In the genomic region with DNA sequence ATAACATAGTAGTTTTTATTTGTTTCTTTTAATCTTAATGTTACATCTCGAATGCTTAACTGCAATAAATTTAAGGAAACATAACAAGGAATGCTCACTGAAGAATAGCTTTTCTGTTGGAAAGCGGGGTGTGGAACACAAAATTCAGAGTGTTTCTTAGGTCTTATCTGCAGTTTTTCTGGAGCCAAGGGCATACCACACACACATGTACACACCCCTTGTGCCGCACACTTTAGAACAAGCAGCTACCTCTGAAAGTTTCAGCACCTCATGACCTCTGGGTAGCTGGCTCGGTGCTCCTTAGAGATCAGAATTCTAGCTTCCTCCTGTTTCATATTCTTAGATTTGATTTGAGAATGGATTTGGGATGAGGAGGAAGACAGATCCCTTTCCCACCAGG, we compare ENCODE assay signal across 11 mouse cellular contexts. TPM values are rescaled to one million over a fixed set of nuclear protein-coding genes. Genes with fewer than 3 reads are reported as not detected.
A peak's percentile ranks its signal among the peaks of the same experiment; 100 is the strongest.
DNase-seq lines count a peak whose midpoint lies in the region; ATAC-seq and TF ChIP-seq lines count a peak whose summit lies in the region.
"Had no signal": no experiment of that assay in that cellular context is flagged by ENCODE, and none has a peak within 500 bp of the region (broad histone marks: within the 10 kb centered on the region; RNA-seq: fewer than 3 reads in every experiment).

No protein-coding gene starts in this region.

- peak overlapping the region; percentile 46; the same call in 1 of the 2 replicates for H3K27ac ChIP-seq in kidney, adult 2 months (ENCODE audit: insufficient read depth, low read depth, low read length)
- peak overlapping the region; percentile 71 for H3K27ac ChIP-seq in thymus, adult 2 months (ENCODE audit: control insufficient read depth, insufficient read depth, low read length)
- H3K27ac ChIP-seq: neural tube, embryonic 12.5 days had no signal

- H3K36me3 ChIP-seq in kidney, adult 2 months (ENCODE audit: control insufficient read depth, insufficient read depth, low read length), result no peaks in the 10 kb centered on the region
- H3K36me3 ChIP-seq in thymus, adult 2 months (ENCODE audit: control insufficient read depth, insufficient read depth, low read length), result no peaks in the 10 kb centered on the region
- H3K36me3 ChIP-seq: neural tube, embryonic 12.5 days had no signal

- H3K4me1 ChIP-seq in kidney, adult 2 months (ENCODE audit: control insufficient read depth, insufficient read depth, low read length), result 0 out of 2 replicates have a peak, but pooled peaks cover 2% of the 10 kb centered on the region
- H3K4me1 ChIP-seq in thymus, adult 2 months (replicated peaks; ENCODE audit: control insufficient read depth, insufficient read depth, low read length), result peaks cover 27% of the 10 kb centered on the region

- TF ChIP-seq POLR2A in kidney, adult 2 months (IDR thresholded peaks at IDR 0.05; ENCODE audit: low read depth, low read length), result no peak
- no peak for TF ChIP-seq POLR2A in thymus, adult 2 months (IDR thresholded peaks at IDR 0.05; ENCODE audit: control insufficient read depth, extremely low read depth, insufficient read depth, low read length, poor library complexity)

- TF ChIP-seq CTCF in kidney, adult 2 months (conservative IDR thresholded peaks at IDR 0.05; ENCODE audit: insufficient read depth, insufficient read length, low read depth, low read length), result no peak
- TF ChIP-seq CTCF in thymus, adult 2 months (IDR thresholded peaks at IDR 0.05; ENCODE audit: borderline replicate concordance, control insufficient read depth, extremely low read depth, insufficient read depth, low read length, poor library complexity), result no peak

- no peaks in the 10 kb centered on the region for H3K27me3 ChIP-seq in kidney, adult 2 months (replicated peaks; ENCODE audit: control insufficient read depth, insufficient read depth, low read length)
- no peaks in the 10 kb centered on the region for H3K27me3 ChIP-seq in thymus, adult 2 months (ENCODE audit: control insufficient read depth, insufficient read depth, low read length)
- H3K27me3 ChIP-seq: neural tube, embryonic 12.5 days had no signal

- ATAC-seq in CD4-positive, CD25-positive, alpha-beta regulatory T cell, adult 4 months, result no peak

- peak; percentile 54 for DNase-seq in CD4-positive, CD25-positive, alpha-beta regulatory T cell, adult 2 months (ENCODE audit: low read depth, low spot score)
- no peak for DNase-seq in kidney, adult 2 months
- no peak for DNase-seq in kidney, adult 18-20 months
- no peak for DNase-seq in thymus, adult 2 months
- DNase-seq in thymus, adult 18-20 months, result no peak
- no peak for DNase-seq in ovary, postnatal 10 days (ENCODE audit: low spot score)
- no peak for DNase-seq in ovary, postnatal 36 days (ENCODE audit: low spot score)
- DNase-seq: cerebellum, adult 9-11 months; gastrocnemius, postnatal 36 days had no signal

- 39% methylated on average over 4 of the region's 4 CpGs for WGBS in kidney, adult 2 months
- WGBS in thymus, adult 2 months, result 26% methylated on average over 4 of the region's 4 CpGs

- H3K4me3 ChIP-seq in kidney, adult 2 months (ENCODE audit: insufficient read depth, low read depth, low read length), result no peak overlapping the region
- no peak overlapping the region for H3K4me3 ChIP-seq in thymus, adult 2 months (ENCODE audit: control insufficient read depth, insufficient read depth, low read length)

RNA-seq across cellular contexts. Expression of gene Scml4, which starts 2.6 kb away (rescaled TPM):
- polyA plus RNA-seq in CD4-positive, CD25-positive, alpha-beta regulatory T cell, adult 4 months (2017; shearing (Covaris generic)), result 10 to 100 TPM; 56.6 to 87.8 TPM
- 1.0 and 2.2 TPM in 2 replicates for polyA plus RNA-seq in kidney, adult 2 months (2012; rRNA removed)
- 32.9 and 42.5 TPM in 2 replicates for polyA plus RNA-seq in thymus, adult 2 months (2012; rRNA removed)

Comparison
In these comparisons a context has a peak if more than half of its experiments do, and no peak if none do; other contexts are left out.
1. RNA of gene Scml4, which starts 2.6 kb away (polyA plus RNA-seq): 56.6 to 87.8 TPM in CD4-positive, CD25-positive, alpha-beta regulatory T cell, adult 4 months and 32.9 to 42.5 TPM in thymus, adult 2 months; 1.0 to 2.2 TPM in kidney, adult 2 months; every median in the first group is over 10 times any median in the second.